Mouse (Mus musculus) lung, embryonic 15.5 days (tissue): ENCODE data around the gene Mlst8. TPM values are rescaled to one million over a fixed set of nuclear protein-coding genes. Genes with fewer than 3 reads are reported as not detected.
"Not testable (repeated sequence)": the region's sequence is repeated elsewhere in the genome, so short reads cannot be mapped to it uniquely, and the experiment has no call there.

ENCODE experiments used
- ATAC-seq: fragments of 200-750 bp; cut with Nextera tagmentation; 2 replicates; pipeline ENCODE4 v1.8.0; 2017; ENCODE audit warnings: moderate number of reproducible peaks, borderline replicate concordance; ENCODE audit not compliant: low FRiP score, low TSS enrichment; ENCODE audit errors: extremely low read depth
- H3K27ac ChIP-seq: fragments of 300-500 bp; sonication (generic); 2 replicates; pipeline ENCODE4 v1.5.1; 2015; ENCODE audit warnings: moderate library complexity, mild to moderate bottlenecking, inconsistent platforms
- H3K27me3 ChIP-seq: fragments of 300-500 bp; sonication (generic); 2 replicates; pipeline ENCODE4 v1.6.1; 2015; ENCODE audit warnings: inconsistent platforms
- H3K36me3 ChIP-seq: fragments of 300-500 bp; sonication (generic); 2 replicates; pipeline ENCODE4 v1.6.1; 2015; ENCODE audit warnings: inconsistent platforms
- H3K4me1 ChIP-seq: fragments of 300-500 bp; sonication (generic); 2 replicates; pipeline ENCODE4 v1.6.1; 2015; ENCODE audit warnings: inconsistent platforms
- H3K4me2 ChIP-seq: fragments of 300-500 bp; sonication (generic); 2 replicates; pipeline ENCODE4 v1.6.1; 2015; ENCODE audit warnings: inconsistent platforms, mild to moderate bottlenecking, moderate library complexity
- H3K4me3 ChIP-seq: fragments of 300-500 bp; sonication (generic); 2 replicates; pipeline ENCODE4 v1.5.1; 2015; ENCODE audit warnings: mild to moderate bottlenecking, inconsistent platforms
- H3K9ac ChIP-seq: fragments of 300-500 bp; sonication (generic); 2 replicates; pipeline ENCODE4 v1.6.1; 2015; ENCODE audit warnings: inconsistent platforms
- H3K9me3 ChIP-seq: fragments of 300-500 bp; sonication (generic); 2 replicates; pipeline ENCODE4 v1.6.1; 2016; ENCODE audit warnings: inconsistent platforms
- WGBS: fragments of 180-500 bp; shearing (Covaris S2); methylation state at CpG from one replicate; pipeline ENCODE4 v1.1.7; 2015; 5-methylcytosine and 5-hydroxymethylcytosine counted together
- polyA plus RNA-seq: library from polyadenylated mRNA; unstranded; fragments of >200 nt; fragmentation: Nextera tagmentation; extraction: Ambion mirVana; gene quantifications from 2 replicates; pipeline ENCODE4 v1.2.1, GENCODE M21; 2015

The Mlst8 gene
- polyA plus RNA-seq, 1 experiment from 2014 or later: 34.5 TPM

DNA sequence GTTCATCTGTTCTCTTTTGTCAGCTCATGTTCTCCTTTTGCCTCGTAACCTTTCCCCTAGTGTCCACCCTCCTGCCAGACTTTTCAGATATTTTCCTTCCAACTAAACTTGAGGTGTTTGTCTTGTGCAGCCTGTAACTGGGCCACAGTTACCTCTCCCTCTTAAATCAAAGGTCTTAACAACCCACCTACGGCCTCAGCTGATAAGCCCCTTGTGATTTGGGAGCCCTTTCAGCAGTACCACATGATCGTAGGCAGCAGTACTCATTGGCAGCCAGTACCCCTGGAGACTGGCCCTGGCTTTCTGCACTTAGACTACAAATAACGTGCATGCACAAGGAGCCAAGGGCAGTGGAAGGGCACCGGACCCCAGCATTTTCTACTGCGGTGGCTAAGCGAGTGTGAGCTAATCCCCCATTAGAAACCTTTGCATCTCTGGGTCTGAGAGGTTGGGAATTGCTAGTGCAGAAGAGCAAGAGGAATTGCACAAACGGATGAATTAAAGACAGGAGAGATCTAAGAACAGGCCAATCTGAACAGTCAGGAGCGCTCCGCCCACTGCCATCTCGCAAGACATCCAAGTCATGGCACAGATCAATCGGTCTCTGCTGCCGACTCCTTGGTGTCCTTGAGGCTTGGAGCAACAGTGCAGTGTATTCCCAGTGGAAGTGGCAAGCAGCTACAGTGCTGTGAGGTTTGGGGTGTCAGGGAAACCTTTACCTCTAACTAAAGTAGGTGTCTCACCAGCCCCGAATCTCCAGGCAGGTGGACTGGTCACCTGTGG lies 49.5 kb downstream of the Mlst8 start:
- H3K4me2 ChIP-seq: no peak overlapping the region
- H3K27ac ChIP-seq: no peak overlapping the region
- 79% methylated on average over 14 of the region's 14 CpGs for WGBS
- peaks cover 10% of the 10 kb centered on the region for H3K36me3 ChIP-seq
- ATAC-seq: no peak
- no peak overlapping the region for H3K4me3 ChIP-seq
- H3K27me3 ChIP-seq: no peaks in the 10 kb centered on the region
- H3K9ac ChIP-seq: no peak overlapping the region
- no peaks in the 10 kb centered on the region for H3K9me3 ChIP-seq
- H3K4me1 ChIP-seq: peaks cover 16% of the 10 kb centered on the region

DNA sequence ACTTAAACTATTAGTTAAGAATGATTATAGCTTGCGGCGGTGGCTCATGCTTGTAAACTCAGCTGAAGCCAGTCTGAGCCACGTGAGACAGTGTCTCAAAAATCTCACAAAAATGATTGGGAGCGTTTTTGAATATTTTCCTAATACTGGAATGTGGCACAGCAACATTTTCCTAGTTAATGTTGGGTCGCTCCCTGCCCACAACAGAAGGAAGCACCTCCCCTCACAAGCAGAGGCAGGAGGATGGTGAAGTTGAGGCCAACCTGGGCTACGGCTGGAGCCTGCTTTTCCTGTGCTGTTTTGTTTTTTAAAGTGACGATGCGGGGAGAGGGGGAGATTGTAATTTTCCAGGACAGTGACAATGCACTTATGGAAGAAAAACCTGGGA lies 51.7 kb downstream of the Mlst8 start:
- peaks cover 30% of the 10 kb centered on the region for H3K36me3 ChIP-seq
- H3K9ac ChIP-seq: peak overlapping the region; percentile 74
- H3K9me3 ChIP-seq: no peaks in the 10 kb centered on the region
- H3K4me2 ChIP-seq: peak overlapping the region; percentile 49
- peaks cover 16% of the 10 kb centered on the region for H3K4me1 ChIP-seq
- H3K27me3 ChIP-seq: no peaks in the 10 kb centered on the region
- peak overlapping the region; percentile 57 for H3K4me3 ChIP-seq
- peak overlapping the region; percentile 92 for H3K27ac ChIP-seq
- 2% methylated on average over 8 of the region's 8 CpGs for WGBS
- peak; percentile 29; the same call in 1 of the 2 replicates for ATAC-seq

DNA sequence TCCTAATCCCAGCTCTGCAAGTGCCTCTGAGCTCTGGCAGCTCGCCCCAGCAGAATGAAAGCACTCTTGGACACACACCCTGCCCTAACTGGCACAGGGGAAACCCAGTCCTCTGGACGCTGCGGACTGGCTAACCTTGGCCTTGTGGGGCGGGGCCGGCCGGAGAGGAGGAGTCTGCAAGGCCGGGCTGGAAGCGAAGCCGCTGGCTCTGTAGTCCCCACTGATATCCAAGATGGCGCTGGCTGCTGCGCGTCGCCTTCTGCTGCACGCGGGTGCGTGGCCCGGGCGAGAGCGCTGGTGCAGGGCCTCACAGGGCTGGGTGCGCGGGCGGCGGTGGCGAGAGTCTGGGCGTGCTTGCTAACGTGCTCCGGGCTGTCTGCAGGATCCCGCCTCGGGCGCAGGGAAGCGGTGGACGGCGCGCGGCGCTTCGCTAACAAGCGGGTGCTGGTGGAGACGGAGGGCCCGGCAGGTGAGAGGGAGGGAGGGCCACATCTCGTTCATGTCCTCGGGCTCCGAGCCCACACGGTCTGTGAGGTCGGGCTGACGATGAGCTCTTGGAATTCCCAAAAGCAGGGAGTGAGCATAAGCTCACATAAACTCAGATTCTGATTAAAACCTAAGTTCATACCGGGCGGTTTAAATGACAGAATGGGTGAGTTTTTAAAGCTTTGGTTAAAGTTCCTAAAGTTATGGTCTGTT lies 52.3 kb downstream of the Mlst8 start, which contains the start of gene Eci1:
Eci1 (plus strand) TSS at position 171 of the 699 bp plus-strand sequence.
- peak; percentile 99 for ATAC-seq
- Histone ChIP-seq H3K4me1 (peaks cover 16% of the 10 kb centered on the region), H3K36me3 (peaks cover 36% of the 10 kb centered on the region), H3K9me3 (no peaks in the 10 kb centered on the region), H3K4me2 (peak within 1 kb of the TSS; percentile 49), H3K27ac (peak within 1 kb of the TSS; percentile 92), H3K27me3 (no peaks in the 10 kb centered on the region), H3K9ac (peak within 1 kb of the TSS; percentile 74), H3K4me3 (peak within 1 kb of the TSS; percentile 57)
- under 1% methylated on average over 48 of the region's 48 CpGs for WGBS

DNA sequence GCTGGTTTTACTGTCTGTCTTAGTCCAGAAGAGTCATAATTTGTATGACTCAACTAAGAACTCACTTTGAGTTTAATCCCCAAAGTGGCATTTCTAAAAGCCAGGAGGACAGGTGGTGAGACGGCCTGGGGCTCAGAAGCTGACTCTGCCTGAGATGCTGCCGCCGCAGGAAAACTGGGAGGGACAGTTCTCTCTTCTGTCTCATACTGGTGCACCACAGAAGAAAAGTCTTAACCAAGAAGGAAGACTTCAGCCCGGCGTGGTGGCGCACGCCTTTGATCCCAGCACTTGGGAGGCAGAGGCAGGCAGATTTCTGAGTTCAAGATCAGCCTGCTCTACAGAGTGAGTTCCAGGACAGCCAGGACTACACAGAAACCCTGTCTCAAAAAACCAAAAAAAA lies 53.0 kb downstream of the Mlst8 start:
- peak overlapping the region; percentile 57; the same call in 1 of the 2 replicates for H3K4me3 ChIP-seq

DNA sequence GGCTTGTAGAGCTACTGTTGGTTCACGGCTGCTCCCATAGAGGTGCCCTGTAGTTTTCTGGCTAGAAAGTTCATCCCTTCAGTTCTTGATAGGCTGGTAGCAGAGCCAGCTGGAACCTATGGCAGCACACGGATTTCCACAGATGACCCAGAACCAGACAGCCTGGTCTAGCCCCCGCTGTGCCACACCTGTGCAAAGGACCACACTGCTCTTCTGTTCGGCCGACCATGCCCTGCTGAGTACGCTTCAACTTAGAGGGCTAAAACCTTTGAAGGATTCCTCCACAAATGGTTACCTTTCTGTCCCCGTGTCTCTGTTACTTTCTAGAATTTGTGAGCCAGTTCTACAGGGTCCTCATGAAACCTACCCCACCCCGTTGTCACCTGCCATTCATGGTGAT lies 53.6 kb downstream of the Mlst8 start:
- WGBS: 89% methylated on average over 6 of the region's 8 CpGs

More for the DNA sequence above, 53.0 kb downstream of the Mlst8 start:
- Histone ChIP-seq H3K9me3 (no peaks in the 10 kb centered on the region), H3K27ac (peak overlapping the region; percentile 92), H3K36me3 (peaks cover 43% of the 10 kb centered on the region), H3K9ac (no peak overlapping the region), H3K4me2 (peak overlapping the region; percentile 49), H3K4me1 (peaks cover 16% of the 10 kb centered on the region), H3K27me3 (no peaks in the 10 kb centered on the region)
- WGBS: 89% methylated on average over 7 of the region's 7 CpGs
- no peak for ATAC-seq

GRCm38 (mm10) chr17:24424489-24424888 lies 54.4 kb downstream of the Mlst8 start:
- no peak for ATAC-seq
- Histone ChIP-seq H3K4me2 (no peak overlapping the region), H3K9ac (no peak overlapping the region), H3K4me3 (no peak overlapping the region), H3K27me3 (no peaks in the 10 kb centered on the region), H3K9me3 (no peaks in the 10 kb centered on the region), H3K36me3 (peaks cover 57% of the 10 kb centered on the region), H3K27ac (no peak overlapping the region), H3K4me1 (peaks cover 16% of the 10 kb centered on the region)
- WGBS: 94% methylated on average over 5 of the region's 5 CpGs

More for the DNA sequence above, 53.6 kb downstream of the Mlst8 start:
- not testable (repeated sequence) for H3K9ac ChIP-seq, H3K4me2 ChIP-seq, H3K4me3 ChIP-seq, H3K9me3 ChIP-seq, H3K27ac ChIP-seq, ATAC-seq, H3K27me3 ChIP-seq
- H3K4me1 ChIP-seq: peaks cover 16% of the 10 kb centered on the region
- peaks cover 49% of the 10 kb centered on the region for H3K36me3 ChIP-seq

Other genes with a start within 250 kb of the Mlst8 start
- 71.7 and 77.0 TPM in 2 replicates for gene Ccnf, start 227.6 kb downstream of the Mlst8 start, polyA plus RNA-seq
- 0.21 and 0.35 TPM in 2 replicates for gene Abca17, start 128.0 kb downstream of the Mlst8 start, polyA plus RNA-seq
- 18.2 and 23.1 TPM in 2 replicates for gene Abca3, start 127.1 kb downstream of the Mlst8 start, polyA plus RNA-seq
- gene Rnps1, start 64.5 kb downstream of the Mlst8 start, polyA plus RNA-seq: 258 and 262 TPM in 2 replicates
- 90.4 and 90.6 TPM in 2 replicates for gene Eci1, start 52.4 kb downstream of the Mlst8 start, polyA plus RNA-seq
- gene Dnase1l2, start 36.0 kb downstream of the Mlst8 start, polyA plus RNA-seq: 1.9 and 2.0 TPM in 2 replicates
- 26.0 and 35.4 TPM in 2 replicates for gene E4f1, start 8.8 kb downstream of the Mlst8 start, polyA plus RNA-seq
- 56.2 and 57.4 TPM in 2 replicates for gene Pgp, start 8.7 kb downstream of the Mlst8 start, polyA plus RNA-seq
- not detected in 2 replicates for gene Bricd5, start 5.2 kb downstream of the Mlst8 start, polyA plus RNA-seq
- gene Caskin1, start 9.5 kb upstream of the Mlst8 start, polyA plus RNA-seq: 0.97 and 1.0 TPM in 2 replicates
- 96.7 and 106 TPM in 2 replicates for gene Traf7, start 48.9 kb upstream of the Mlst8 start, polyA plus RNA-seq
- gene Rab26, start 55.1 kb upstream of the Mlst8 start, polyA plus RNA-seq: 2.3 and 3.3 TPM in 2 replicates
- 24.7 and 30.2 TPM in 2 replicates for gene Pkd1, start 70.8 kb upstream of the Mlst8 start, polyA plus RNA-seq
- gene Tsc2, start 153.6 kb upstream of the Mlst8 start, polyA plus RNA-seq: 48.2 and 53.5 TPM in 2 replicates
- 17.2 and 19.6 TPM in 2 replicates for gene Nthl1, start 153.6 kb upstream of the Mlst8 start, polyA plus RNA-seq
- 87.3 and 92.4 TPM in 2 replicates for gene Slc9a3r2, start 171.2 kb upstream of the Mlst8 start, polyA plus RNA-seq
- 2.1 and 2.3 TPM in 2 replicates for gene Npw, start 179.4 kb upstream of the Mlst8 start, polyA plus RNA-seq
- gene Zfp598, start 190.6 kb upstream of the Mlst8 start, polyA plus RNA-seq: 21.2 and 22.2 TPM in 2 replicates
- gene Syngr3, start 210.9 kb upstream of the Mlst8 start, polyA plus RNA-seq: 1.0 and 2.0 TPM in 2 replicates
- gene Gfer, start 217.1 kb upstream of the Mlst8 start, polyA plus RNA-seq: 47.3 and 47.4 TPM in 2 replicates
- gene Noxo1, start 217.2 kb upstream of the Mlst8 start, polyA plus RNA-seq: 3.5 and 5.1 TPM in 2 replicates
- 81.2 and 85.2 TPM in 2 replicates for gene Tbl3, start 228.6 kb upstream of the Mlst8 start, polyA plus RNA-seq
- gene Rnf151, start 239.0 kb upstream of the Mlst8 start, polyA plus RNA-seq: 0.18 and 0.21 TPM in 2 replicates
- 1,576 and 1,662 TPM in 2 replicates for gene Rps2, start 239.0 kb upstream of the Mlst8 start, polyA plus RNA-seq
- 186 and 193 TPM in 2 replicates for gene Ndufb10, start 245.4 kb upstream of the Mlst8 start, polyA plus RNA-seq
- gene Rpl3l, start 248.7 kb upstream of the Mlst8 start, polyA plus RNA-seq: 0.18 TPM in 1 of 2 replicates, not detected in the other